Mouse (Mus musculus) skeletal muscle tissue, postnatal 0 days (tissue): ENCODE data around the gene Frs2. TPM values are rescaled to one million over a fixed set of nuclear protein-coding genes. Genes with fewer than 3 reads are reported as not detected.

Source experiments
- polyA plus RNA-seq: library from polyadenylated mRNA; unstranded; fragments of >200 nt; fragmentation: Nextera tagmentation; extraction: Ambion mirVana; gene quantifications from 2 replicates; pipeline ENCODE4 v1.2.1, GENCODE M21; 2015

Frs2 gene
- polyA plus RNA-seq: 8.0 and 10.4 TPM in 2 replicates

DNA sequence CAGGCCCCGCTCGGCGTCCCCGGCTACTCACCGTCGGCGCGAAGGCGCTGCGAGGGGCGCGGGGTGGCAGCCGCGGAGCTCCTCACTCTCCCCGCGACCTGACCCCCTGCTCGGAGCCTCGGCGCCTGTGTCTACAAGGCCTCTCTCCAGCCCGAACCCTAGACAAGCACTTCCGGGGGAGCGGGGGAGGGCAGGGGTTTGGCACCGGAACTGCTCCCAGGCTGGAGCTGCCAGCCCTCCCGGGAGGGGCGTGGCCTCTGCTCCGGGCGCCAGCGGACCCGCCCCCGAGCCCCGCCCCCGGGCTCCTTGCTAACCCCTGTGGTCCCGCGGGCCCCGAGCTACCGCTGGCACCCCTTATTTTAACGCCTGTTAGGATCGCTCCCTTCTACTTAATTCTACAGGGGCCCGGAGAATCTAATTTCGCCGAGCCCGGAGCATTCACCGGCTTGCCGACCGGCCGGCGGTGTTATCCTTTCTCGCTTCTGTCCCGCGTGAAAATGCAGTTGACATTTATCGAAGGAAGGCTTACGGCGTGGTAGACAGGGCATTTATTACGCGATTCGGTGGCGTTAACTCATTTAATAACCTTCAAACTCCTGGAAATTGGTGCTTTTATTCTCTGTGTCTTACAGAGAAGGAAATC, at the start of gene Frs2:
Gene Frs2 (minus strand): TSS at position 174 of the 643 bp plus-strand sequence.

DNA sequence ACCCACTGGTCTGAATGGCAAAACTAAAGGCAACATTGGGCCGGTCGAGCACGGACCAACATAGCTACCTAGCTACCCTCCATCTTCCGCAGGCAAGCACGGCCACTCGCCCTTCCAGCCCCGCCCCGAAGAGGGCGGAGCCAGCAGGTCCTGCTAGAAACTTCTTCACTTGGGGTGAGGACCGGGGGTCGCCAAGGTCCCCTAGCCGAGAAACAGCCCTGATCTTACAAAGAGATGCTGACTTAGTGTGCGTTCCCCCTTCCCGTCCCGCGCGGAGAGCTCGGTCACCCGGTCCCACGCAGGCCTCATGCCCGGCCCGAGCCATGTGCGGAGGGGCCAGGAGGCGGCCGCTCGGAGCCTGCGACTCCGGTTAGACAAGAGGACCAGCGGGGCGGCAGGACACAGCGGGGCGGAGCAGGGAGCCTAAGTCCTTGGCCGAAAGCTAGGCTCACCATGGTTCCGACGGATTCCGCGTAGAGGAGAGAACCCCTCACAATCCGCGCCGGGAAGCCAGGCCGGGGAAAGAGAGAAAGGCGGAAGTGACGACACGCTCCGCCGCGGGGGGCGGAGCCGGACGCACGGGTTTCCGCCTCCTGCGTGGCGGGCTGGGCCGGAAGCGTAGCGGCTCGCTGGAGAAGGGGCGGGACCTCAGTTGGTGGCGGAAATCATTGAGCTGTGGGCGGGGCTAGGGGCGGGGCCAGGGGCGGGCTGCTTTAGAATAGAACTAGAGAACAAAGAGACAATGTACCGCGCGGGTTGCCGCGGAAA, 84.9 kb downstream of the Frs2 start, which contains the start of gene Cct2:
Gene Cct2 (minus strand): TSS at position 561 of the 768 bp plus-strand sequence.

DNA sequence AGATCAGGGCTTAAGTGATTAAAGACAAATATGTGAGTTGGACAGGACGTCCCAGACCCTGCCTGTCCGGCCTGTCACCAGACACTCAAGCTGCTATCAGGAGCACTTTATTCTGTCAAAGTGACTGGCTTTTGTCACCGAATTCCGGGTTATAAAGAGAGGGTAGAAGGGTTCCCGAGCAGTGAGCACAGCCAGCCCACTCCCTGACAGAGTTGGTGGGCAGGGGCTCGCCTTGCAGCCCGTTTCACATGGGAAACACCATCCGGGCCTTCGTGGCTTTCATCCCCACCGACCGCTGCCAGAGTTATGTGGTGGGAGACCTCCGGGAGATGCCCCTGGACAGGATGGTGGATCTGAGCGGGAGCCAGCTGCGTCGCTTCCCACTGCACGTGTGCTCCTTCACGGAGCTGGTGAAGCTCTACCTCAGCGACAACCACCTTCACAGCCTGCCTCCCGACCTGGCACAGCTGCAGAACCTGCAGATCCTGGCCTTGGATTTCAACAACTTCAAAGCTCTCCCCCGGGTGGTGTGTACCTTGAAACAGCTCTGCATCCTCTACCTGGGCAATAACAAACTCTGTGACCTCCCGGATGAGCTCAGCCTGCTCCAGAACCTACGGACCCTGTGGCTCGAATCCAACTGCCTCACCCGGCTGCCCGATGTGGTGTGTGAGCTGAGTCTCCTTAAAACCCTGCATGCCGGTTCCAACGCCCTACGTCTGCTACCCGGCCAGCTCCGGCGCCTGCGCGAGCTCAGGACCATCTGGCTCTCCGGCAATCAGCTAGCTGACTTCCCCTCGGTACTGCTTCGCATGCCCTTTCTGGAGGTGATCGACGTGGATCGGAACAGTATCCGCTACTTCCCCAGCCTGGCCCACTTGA, 102.9 kb downstream of the Frs2 start, which contains the start of gene Lrrc10:
Gene Lrrc10 (plus strand): TSS at position 167 of the 882 bp plus-strand sequence.

Other genes starting within 250 kb of the Frs2 start
- 22.8 and 23.6 TPM in 2 replicates for gene Rab3ip, start 197.8 kb downstream of the Frs2 start, polyA plus RNA-seq
- gene Gm10271, start 175.9 kb downstream of the Frs2 start, polyA plus RNA-seq: not detected in 2 replicates
- 8.2 and 8.3 TPM in 2 replicates for gene Best3, start 162.2 kb downstream of the Frs2 start, polyA plus RNA-seq
- gene Lrrc10, start 103.2 kb downstream of the Frs2 start, polyA plus RNA-seq: not detected in 2 replicates
- 136 TPM in 2 replicates for gene Cct2, start 84.7 kb downstream of the Frs2 start, polyA plus RNA-seq
- gene Yeats4, start 76.0 kb upstream of the Frs2 start, polyA plus RNA-seq: 23.3 and 28.5 TPM in 2 replicates
- not detected in 2 replicates for gene 9530003J23Rik, start 90.2 kb upstream of the Frs2 start, polyA plus RNA-seq
- gene Lyz2, start 133.8 kb upstream of the Frs2 start, polyA plus RNA-seq: 127 and 131 TPM in 2 replicates
- gene Lyz1, start 144.3 kb upstream of the Frs2 start, polyA plus RNA-seq: 0.19 and 0.27 TPM in 2 replicates
- 47.6 and 51.3 TPM in 2 replicates for gene Cpsf6, start 231.5 kb upstream of the Frs2 start, polyA plus RNA-seq